Mouse (Mus musculus): ENCODE data around the gene Dact2. TPM values are rescaled to one million over a fixed set of nuclear protein-coding genes. Genes with fewer than 3 reads are reported as not detected.

Gene Dact2
- polyA plus RNA-seq, 1 experiment from 2014 or later = 0.73 TPM

GRCm38 (mm10) chr17:14175704-14176103 lies 28.4 kb downstream of the Dact2 start:
- ATAC-seq (replicated peaks; ENCODE audit: low FRiP score) (no peak), DNase-seq (ENCODE audit: low spot score) (no peak)
- no peak overlapping the region for H3K4me2 ChIP-seq (ENCODE audit: low read depth, low read length, severe bottlenecking)
- WGBS = 87% methylated on average over 5 of the region's 5 CpGs
- no peaks in the 10 kb centered on the region for H3K9me3 ChIP-seq (ENCODE audit: control insufficient read depth, low read length)
- no peak overlapping the region for H3K27ac ChIP-seq (ENCODE audit: low read depth, low read length)
- no peaks in the 10 kb centered on the region for H3K4me1 ChIP-seq (replicated peaks; ENCODE audit: control insufficient read depth, insufficient read depth, low read length)
- no peak overlapping the region for H3K4me3 ChIP-seq (ENCODE audit: low read depth, low read length)
- no peaks in the 10 kb centered on the region for H3K36me3 ChIP-seq (ENCODE audit: control insufficient read depth, insufficient read depth, low read length)
- no peak overlapping the region for H3K9ac ChIP-seq (ENCODE audit: low read length)
- no peaks in the 10 kb centered on the region for H3K27me3 ChIP-seq (ENCODE audit: control insufficient read depth, insufficient read depth, low read length)

- ATAC-seq (replicated peaks; ENCODE audit: low FRiP score) (no peak), DNase-seq (ENCODE audit: low spot score) (no peak)
- Histone ChIP-seq H3K27ac (ENCODE audit: low read depth, low read length) (no peak overlapping the region), H3K4me2 (ENCODE audit: low read depth, low read length, severe bottlenecking) (no peak overlapping the region), H3K9me3 (ENCODE audit: control insufficient read depth, low read length) (no peaks in the 10 kb centered on the region), H3K4me1 (replicated peaks; ENCODE audit: control insufficient read depth, insufficient read depth, low read length) (no peaks in the 10 kb centered on the region), H3K27me3 (ENCODE audit: control insufficient read depth, insufficient read depth, low read length) (no peaks in the 10 kb centered on the region), H3K4me3 (ENCODE audit: low read depth, low read length) (no peak overlapping the region), H3K9ac (ENCODE audit: low read length) (no peak overlapping the region), H3K36me3 (ENCODE audit: control insufficient read depth, insufficient read depth, low read length) (no peaks in the 10 kb centered on the region)
- 86% methylated on average over 4 of the region's 4 CpGs for WGBS
Observed at GRCm38 (mm10) chr17:14175019-14175418, 29.1 kb downstream of the Dact2 start.

- Histone ChIP-seq H3K4me1 (replicated peaks; ENCODE audit: control insufficient read depth, insufficient read depth, low read length) (0 out of 2 replicates have a peak, but pooled peaks cover 1% of the 10 kb centered on the region), H3K36me3 (ENCODE audit: control insufficient read depth, insufficient read depth, low read length) (no peaks in the 10 kb centered on the region), H3K4me3 (ENCODE audit: low read depth, low read length) (no peak overlapping the region), H3K4me2 (ENCODE audit: low read depth, low read length, severe bottlenecking) (no peak overlapping the region), H3K27ac (ENCODE audit: low read depth, low read length) (no peak overlapping the region), H3K9me3 (ENCODE audit: control insufficient read depth, low read length) (no peaks in the 10 kb centered on the region), H3K9ac (ENCODE audit: low read length) (no peak overlapping the region), H3K27me3 (ENCODE audit: control insufficient read depth, insufficient read depth, low read length) (no peaks in the 10 kb centered on the region)
- WGBS = 86% methylated on average over 3 of the region's 3 CpGs
- no peak for DNase-seq (ENCODE audit: low spot score)
- no peak for ATAC-seq (replicated peaks; ENCODE audit: low FRiP score)
Observed at GRCm38 (mm10) chr17:14174401-14174800, 29.7 kb downstream of the Dact2 start.

GRCm38 (mm10) chr17:14173459-14173858 lies 30.6 kb downstream of the Dact2 start:
- ATAC-seq (replicated peaks; ENCODE audit: low FRiP score) (no peak), DNase-seq (ENCODE audit: low spot score) (no peak)
- Histone ChIP-seq H3K27me3 (ENCODE audit: control insufficient read depth, insufficient read depth, low read length) (no peaks in the 10 kb centered on the region), H3K4me3 (ENCODE audit: low read depth, low read length) (no peak overlapping the region), H3K9ac (ENCODE audit: low read length) (no peak overlapping the region), H3K36me3 (ENCODE audit: control insufficient read depth, insufficient read depth, low read length) (no peaks in the 10 kb centered on the region), H3K4me2 (ENCODE audit: low read depth, low read length, severe bottlenecking) (no peak overlapping the region), H3K27ac (ENCODE audit: low read depth, low read length) (no peak overlapping the region), H3K9me3 (ENCODE audit: control insufficient read depth, low read length) (no peaks in the 10 kb centered on the region), H3K4me1 (replicated peaks; ENCODE audit: control insufficient read depth, insufficient read depth, low read length) (0 out of 2 replicates have a peak, but pooled peaks cover 3% of the 10 kb centered on the region)
- 29% methylated on average over 1 of the region's 1 CpGs for WGBS

GRCm38 (mm10) chr17:14172731-14173130 lies 31.4 kb downstream of the Dact2 start:
- no peak overlapping the region for H3K4me3 ChIP-seq (ENCODE audit: low read depth, low read length)
- no peak for ATAC-seq (replicated peaks; ENCODE audit: low FRiP score)
- H3K9me3 ChIP-seq (ENCODE audit: control insufficient read depth, low read length) = no peaks in the 10 kb centered on the region
- no peak overlapping the region for H3K4me2 ChIP-seq (ENCODE audit: low read depth, low read length, severe bottlenecking)
- no peak for DNase-seq (ENCODE audit: low spot score)
- no peaks in the 10 kb centered on the region for H3K36me3 ChIP-seq (ENCODE audit: control insufficient read depth, insufficient read depth, low read length)
- H3K9ac ChIP-seq (ENCODE audit: low read length) = no peak overlapping the region
- no peak overlapping the region for H3K27ac ChIP-seq (ENCODE audit: low read depth, low read length)
- no peaks in the 10 kb centered on the region for H3K27me3 ChIP-seq (ENCODE audit: control insufficient read depth, insufficient read depth, low read length)
- 0 out of 2 replicates have a peak, but pooled peaks cover 3% of the 10 kb centered on the region for H3K4me1 ChIP-seq (replicated peaks; ENCODE audit: control insufficient read depth, insufficient read depth, low read length)

- no peak for ATAC-seq (replicated peaks; ENCODE audit: low FRiP score)
- no peaks in the 10 kb centered on the region for H3K27me3 ChIP-seq (ENCODE audit: control insufficient read depth, insufficient read depth, low read length)
- H3K36me3 ChIP-seq (ENCODE audit: control insufficient read depth, insufficient read depth, low read length) = no peaks in the 10 kb centered on the region
- no peak overlapping the region for H3K27ac ChIP-seq (ENCODE audit: low read depth, low read length)
- no peak overlapping the region for H3K4me3 ChIP-seq (ENCODE audit: low read depth, low read length)
- H3K9ac ChIP-seq (ENCODE audit: low read length) = no peak overlapping the region
- 63% methylated on average over 3 of the region's 3 CpGs for WGBS
- H3K4me1 ChIP-seq (replicated peaks; ENCODE audit: control insufficient read depth, insufficient read depth, low read length) = 0 out of 2 replicates have a peak, but pooled peaks cover 3% of the 10 kb centered on the region
- no peak overlapping the region for H3K4me2 ChIP-seq (ENCODE audit: low read depth, low read length, severe bottlenecking)
- no peak for DNase-seq (ENCODE audit: low spot score)
- no peaks in the 10 kb centered on the region for H3K9me3 ChIP-seq (ENCODE audit: control insufficient read depth, low read length)
Observed at GRCm38 (mm10) chr17:14172184-14172583, 31.9 kb downstream of the Dact2 start.

GRCm38 (mm10) chr17:14170961-14171479 lies 33.1 kb downstream of the Dact2 start:
- DNase-seq (ENCODE audit: low spot score) (no peak), ATAC-seq (replicated peaks; ENCODE audit: low FRiP score) (no peak)
- H3K36me3 ChIP-seq (ENCODE audit: control insufficient read depth, insufficient read depth, low read length) = no peaks in the 10 kb centered on the region
- no peak overlapping the region for H3K4me3 ChIP-seq (ENCODE audit: low read depth, low read length)
- no peaks in the 10 kb centered on the region for H3K9me3 ChIP-seq (ENCODE audit: control insufficient read depth, low read length)
- peaks cover 6% of the 10 kb centered on the region; the same call in 1 of the 2 replicates for H3K4me1 ChIP-seq (replicated peaks; ENCODE audit: control insufficient read depth, insufficient read depth, low read length)
- no peak overlapping the region for H3K9ac ChIP-seq (ENCODE audit: low read length)
- WGBS = 63% methylated on average over 5 of the region's 5 CpGs
- no peak overlapping the region for H3K27ac ChIP-seq (ENCODE audit: low read depth, low read length)
- no peaks in the 10 kb centered on the region for H3K27me3 ChIP-seq (ENCODE audit: control insufficient read depth, insufficient read depth, low read length)
- H3K4me2 ChIP-seq (ENCODE audit: low read depth, low read length, severe bottlenecking) = no peak overlapping the region

- DNase-seq (ENCODE audit: low spot score) = no peak
- 69% methylated on average over 11 of the region's 11 CpGs for WGBS
Observed at GRCm38 (mm10) chr17:14169431-14169830, 34.7 kb downstream of the Dact2 start.

GRCm38 (mm10) chr17:14167594-14167993 lies 36.5 kb downstream of the Dact2 start:
- Histone ChIP-seq H3K27me3 (ENCODE audit: control insufficient read depth, insufficient read depth, low read length) (no peaks in the 10 kb centered on the region), H3K36me3 (ENCODE audit: control insufficient read depth, insufficient read depth, low read length) (no peaks in the 10 kb centered on the region), H3K4me3 (ENCODE audit: low read depth, low read length) (no peak overlapping the region), H3K4me2 (ENCODE audit: low read depth, low read length, severe bottlenecking) (no peak overlapping the region), H3K9ac (ENCODE audit: low read length) (no peak overlapping the region), H3K27ac (ENCODE audit: low read depth, low read length) (no peak overlapping the region), H3K4me1 (replicated peaks; ENCODE audit: control insufficient read depth, insufficient read depth, low read length) (peaks cover 14% of the 10 kb centered on the region; the same call in 1 of the 2 replicates), H3K9me3 (ENCODE audit: control insufficient read depth, low read length) (no peaks in the 10 kb centered on the region)
- ATAC-seq (replicated peaks; ENCODE audit: low FRiP score) = no peak
- 89% methylated on average over 5 of the region's 5 CpGs for WGBS
- DNase-seq (ENCODE audit: low spot score) = no peak

More at GRCm38 (mm10) chr17:14169431-14169830, 34.7 kb downstream of the Dact2 start:
- Histone ChIP-seq H3K27me3 (ENCODE audit: control insufficient read depth, insufficient read depth, low read length) (no peaks in the 10 kb centered on the region), H3K27ac (ENCODE audit: low read depth, low read length) (no peak overlapping the region), H3K9ac (ENCODE audit: low read length) (no peak overlapping the region), H3K9me3 (ENCODE audit: control insufficient read depth, low read length) (no peaks in the 10 kb centered on the region), H3K4me1 (replicated peaks; ENCODE audit: control insufficient read depth, insufficient read depth, low read length) (peaks cover 14% of the 10 kb centered on the region; the same call in 1 of the 2 replicates), H3K36me3 (ENCODE audit: control insufficient read depth, insufficient read depth, low read length) (no peaks in the 10 kb centered on the region), H3K4me2 (ENCODE audit: low read depth, low read length, severe bottlenecking) (no peak overlapping the region), H3K4me3 (ENCODE audit: low read depth, low read length) (no peak overlapping the region)
- no peak for ATAC-seq (replicated peaks; ENCODE audit: low FRiP score)

All from forebrain, embryonic 11.5 days (tissue).